Mouse (Mus musculus): ENCODE results near the gene Akap7.

- TF ChIP-seq POLR2A (IDR thresholded peaks at IDR 0.05; ENCODE audit: low read depth, low read length): no peak
- no peak for TF ChIP-seq CTCF (IDR thresholded peaks at IDR 0.05; ENCODE audit: extremely low read depth, insufficient read length, insufficient replicate concordance, low read depth, low read length)
Measured at GRCm38 (mm10) chr10:25258171-25258570, 49.5 kb downstream of the Akap7 start.
